12 mouse cellular contexts compared by ENCODE assay signal in the genomic region with DNA sequence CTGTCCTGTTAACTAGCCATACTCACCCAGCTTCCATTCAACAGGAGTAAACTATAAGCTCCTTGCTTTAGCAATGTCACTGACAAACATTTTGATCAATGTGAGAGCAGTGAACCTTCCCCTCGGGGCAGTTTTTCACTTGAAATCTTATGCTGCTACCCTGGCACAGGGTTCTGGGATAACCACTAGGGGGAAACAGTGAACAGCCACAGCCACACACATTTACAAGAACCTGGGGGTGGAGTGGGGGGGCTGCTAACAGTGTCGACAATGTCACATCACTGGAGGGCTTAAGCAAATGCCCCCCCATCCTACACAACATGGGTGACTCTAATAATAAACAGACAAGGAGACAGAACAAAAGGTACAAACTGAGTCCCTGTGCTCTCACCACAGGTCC. TPM values are rescaled to one million over a fixed set of nuclear protein-coding genes. Genes with fewer than 3 reads are reported as not detected.
DNase-seq lines count a peak whose midpoint lies in the region; ATAC-seq and TF ChIP-seq lines count a peak whose summit lies in the region.
"Had no signal": no experiment of that assay in that cellular context is flagged by ENCODE, and none has a peak within 500 bp of the region (broad histone marks: within the 10 kb centered on the region; RNA-seq: fewer than 3 reads in every experiment).

No protein-coding gene starts in this region.

- no peak overlapping the region for H3K4me3 ChIP-seq in left cerebral cortex, adult 2 months
- H3K4me3 ChIP-seq in E14TG2a.4 (replicated peaks; ENCODE audit: low read length) = no peak overlapping the region
- no peak overlapping the region for H3K4me3 ChIP-seq in embryonic facial prominence, embryonic 10.5 days
- H3K4me3 ChIP-seq: forebrain, embryonic 12.5 days; hindbrain, embryonic 12.5 days; midbrain, embryonic 12.5 days had no signal

- ATAC-seq in frontal cortex, adult (ENCODE audit: low TSS enrichment) = peak; percentile 67
- ATAC-seq in inflammation-experienced regulatory T-cells, adult 6 months = no peak

- no peaks in the 10 kb centered on the region for H3K27me3 ChIP-seq in E14TG2a.4 (ENCODE audit: insufficient read depth, low read length)
- H3K27me3 ChIP-seq in embryonic facial prominence, embryonic 10.5 days (replicated peaks; ENCODE audit: low read depth, poor library complexity, severe bottlenecking) = no peaks in the 10 kb centered on the region
- H3K27me3 ChIP-seq: forebrain, embryonic 12.5 days; hindbrain, embryonic 12.5 days had no signal

- H3K36me3 ChIP-seq in E14TG2a.4 (ENCODE audit: insufficient read depth, low read length) = peaks cover 58% of the 10 kb centered on the region
- no peaks in the 10 kb centered on the region for H3K36me3 ChIP-seq in embryonic facial prominence, embryonic 10.5 days (replicated peaks)
- H3K36me3 ChIP-seq: forebrain, embryonic 12.5 days; hindbrain, embryonic 12.5 days; midbrain, embryonic 12.5 days had no signal

- intact Hi-C loops in left cerebral cortex, adult 2 months (cut with DNase I) = no loop called here
- intact Hi-C loops in left cerebral cortex, postnatal 36 days (cut with DNase I) = no loop called here

- DNase-seq in frontal cortex, postnatal 14 days (ENCODE audit: low spot score in 2 of 2) = no peak
- DNase-seq in left cerebral cortex, adult 2 months (ENCODE audit: extremely low spot score in 1 of 2, low spot score in 2 of 2) = no peak
- DNase-seq in left cerebral cortex, postnatal 36 days (ENCODE audit: low spot score in 2 of 2) = no peak
- DNase-seq in embryonic facial prominence, embryonic 10.5 days (ENCODE audit: low spot score) = peak; percentile 35
- no peak for DNase-seq in urinary bladder, adult 2 months (ENCODE audit: low spot score)
- DNase-seq: left cerebral cortex, postnatal 4 days had no signal

- H3K9me3 ChIP-seq in E14TG2a.4 (ENCODE audit: low read length) = no peaks in the 10 kb centered on the region
- H3K9me3 ChIP-seq in embryonic facial prominence, embryonic 10.5 days = no peaks in the 10 kb centered on the region
- H3K9me3 ChIP-seq: forebrain, embryonic 12.5 days; hindbrain, embryonic 12.5 days; midbrain, embryonic 12.5 days had no signal

- H3K4me1 ChIP-seq in E14TG2a.4 (replicated peaks; ENCODE audit: low read depth, low read length) = no peaks in the 10 kb centered on the region; the same call in 1 of the 2 replicates
- H3K4me1 ChIP-seq in embryonic facial prominence, embryonic 10.5 days = peaks cover 12% of the 10 kb centered on the region
- H3K4me1 ChIP-seq: forebrain, embryonic 12.5 days; midbrain, embryonic 12.5 days had no signal

- H3K27ac ChIP-seq in left cerebral cortex, adult 2 months = no peak overlapping the region
- H3K27ac ChIP-seq in embryonic facial prominence, embryonic 10.5 days (replicated peaks) = no peak overlapping the region
- H3K27ac ChIP-seq: forebrain, embryonic 12.5 days; hindbrain, embryonic 12.5 days; midbrain, embryonic 12.5 days had no signal

- WGBS in embryonic facial prominence, embryonic 10.5 days = 34% methylated on average over 2 of the region's 2 CpGs

- peak; percentile 67 for TF ChIP-seq CTCF in left cerebral cortex, adult 2 months (IDR thresholded peaks at IDR 0.05)
- peak; percentile 56 for TF ChIP-seq CTCF in E14TG2a.4 (conservative IDR thresholded peaks at IDR 0.05; ENCODE audit: low read length)

RNA-seq across cellular contexts. Expression of a gene that starts 51.0 kb away (rescaled TPM):
- 10 to 100 TPM; 68.4 to 77.7 TPM for total RNA-seq in left cerebral cortex, adult 2 months (2021)
- 10 to 100 TPM; 61.6 to 63.8 TPM for total RNA-seq in left cerebral cortex, postnatal 36 days (2021)
- 2.0 and 2.1 TPM in 2 replicates for polyA plus RNA-seq in embryonic facial prominence, embryonic 10.5 days (2016; fragmentation: Nextera tagmentation; extraction: Ambion mirVana)
- 22.1 and 23.5 TPM in 2 replicates for polyA plus RNA-seq in urinary bladder, adult 2 months (2012; rRNA removed)
- 1 to 10 TPM in 2 of 3 experiments, under 1 TPM in 1; 0.98 to 3.4 (median 2.8) TPM for polyA plus RNA-seq in inflammation-experienced regulatory T-cells, adult 6 months (2017; shearing (Covaris generic))
